Mouse (Mus musculus) bone marrow, adult 2 months (tissue): ENCODE measurements around the gene Smco3. TPM values are rescaled to one million over a fixed set of nuclear protein-coding genes. Genes with fewer than 3 reads are reported as not detected.

Experiments
- H3K27ac ChIP-seq: fragments of 200-500 bp; 2 replicates; pipeline ENCODE4 v1.5.1; 2012; ENCODE audit warnings: low read depth, mild to moderate bottlenecking, control low read depth, inconsistent platforms, low read length; ENCODE audit not compliant: control insufficient read depth, poor library complexity, insufficient read depth
- H3K4me1 ChIP-seq: fragments of 200-500 bp; 2 replicates; pipeline ENCODE4 v1.6.1; 2011; ENCODE audit warnings: low read length; ENCODE audit not compliant: control insufficient read depth, insufficient read depth
- H3K4me3 ChIP-seq: fragments of 200-500 bp; replicated peaks from 2 replicates; pipeline ENCODE3; 2011; ENCODE audit warnings: mild to moderate bottlenecking, low read depth, low read length, control low read depth; ENCODE audit not compliant: control insufficient read depth
- CTCF ChIP-seq: fragments of 200-500 bp; IDR thresholded peaks from 2 replicates; pipeline ENCODE4 v1.5.1; 2011; ENCODE audit warnings: low read length, control low read depth; ENCODE audit not compliant: control insufficient read depth, insufficient read depth
- POLR2A ChIP-seq: fragments of 200-500 bp; IDR thresholded peaks from 2 replicates; pipeline ENCODE4 v1.6.1; 2011; ENCODE audit warnings: low read depth, mild to moderate bottlenecking, control low read depth, low read length, borderline replicate concordance; ENCODE audit not compliant: control insufficient read depth
- WGBS: fragments of 180-500 bp; shearing (Covaris S2); methylation state at CpG from one replicate; pipeline ENCODE4 v1.1.7; 2018; 5-methylcytosine and 5-hydroxymethylcytosine counted together
- polyA plus RNA-seq: library from polyadenylated mRNA; stranded (reverse); fragments of >200 nt; gene quantifications from 2 replicates; pipeline ENCODE4 v1.2.4, GENCODE M21; 2011; ENCODE audit warnings: low replicate concordance; ENCODE audit not compliant: missing spikeins, insufficient read depth, insufficient read length

The Smco3 gene
- polyA plus RNA-seq, 1 experiment = 1.9 TPM

DNA sequence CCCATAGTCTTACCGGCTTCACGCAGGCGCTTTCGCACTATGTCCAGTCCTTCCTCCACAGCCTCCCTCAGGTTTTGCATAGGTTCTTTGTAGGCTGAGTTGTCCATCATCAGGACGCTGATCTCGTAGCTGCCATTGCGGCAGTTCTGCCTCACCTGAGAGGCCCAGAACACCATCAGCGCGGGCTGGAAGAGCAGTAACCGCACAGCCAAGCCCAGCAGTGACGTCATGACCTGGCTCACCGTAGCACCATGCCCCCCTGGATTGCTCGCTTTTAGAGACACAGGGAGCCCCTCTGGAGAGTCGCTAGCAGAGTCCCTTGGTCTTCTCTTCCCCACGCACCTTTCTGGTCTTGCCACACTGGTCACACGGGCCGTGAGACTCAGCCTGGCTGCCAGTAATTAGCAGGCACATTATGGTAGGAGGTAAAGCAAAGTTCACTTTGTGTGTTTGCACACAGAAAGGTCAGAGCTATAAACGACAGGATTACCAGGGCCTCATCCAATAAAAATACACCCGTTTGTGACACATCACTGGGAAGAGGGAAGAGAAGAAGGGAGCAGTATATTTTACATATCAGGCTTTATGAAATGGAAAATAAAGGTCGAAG, 53.8 kb downstream of the Smco3 start, which contains the start of gene Gucy2c:
Gucy2c (minus strand) TSS at position 389 of the 610 bp plus-strand sequence.
- WGBS = 79% methylated on average over 20 of the region's 20 CpGs
- Histone ChIP-seq H3K4me1 (no peaks in the 10 kb centered on the region; the same call in 1 of the 2 replicates), H3K4me3 (no peak within 1 kb of the TSS), H3K27ac (no peak within 1 kb of the TSS)
- TF ChIP-seq CTCF (no peak), POLR2A (no peak)

Other genes starting within 250 kb of the Smco3 start
- 21.1 and 70.1 TPM in 2 replicates for gene Plbd1, start 173.5 kb downstream of the Smco3 start, polyA plus RNA-seq
- not detected in 2 replicates for gene Gucy2c, start 53.7 kb downstream of the Smco3 start, polyA plus RNA-seq
- 7.2 and 8.0 TPM in 2 replicates for gene Hist4h4, start 31.0 kb downstream of the Smco3 start, polyA plus RNA-seq
- gene H2afj, start 27.2 kb downstream of the Smco3 start, polyA plus RNA-seq = 65.5 and 78.9 TPM in 2 replicates
- gene BC049715, start 7.8 kb downstream of the Smco3 start, polyA plus RNA-seq = not detected in 2 replicates
- gene Wbp11, start 7.2 kb downstream of the Smco3 start, polyA plus RNA-seq = 38.3 and 48.2 TPM in 2 replicates
- gene Art4, start 22.3 kb upstream of the Smco3 start, polyA plus RNA-seq = 18.5 and 20.6 TPM in 2 replicates
- gene Mgp, start 40.4 kb upstream of the Smco3 start, polyA plus RNA-seq = 43.9 and 117 TPM in 2 replicates
- 4.8 and 11.3 TPM in 2 replicates for gene Erp27, start 86.7 kb upstream of the Smco3 start, polyA plus RNA-seq
- gene Pde6h, start 88.4 kb upstream of the Smco3 start, polyA plus RNA-seq = 0.27 and 0.42 TPM in 2 replicates
- gene Arhgdib, start 106.4 kb upstream of the Smco3 start, polyA plus RNA-seq = 251 and 531 TPM in 2 replicates